Mouse (Mus musculus): ENCODE results near the gene Ppil4.

Ppil4 gene

GRCm38 (mm10) chr10:7824663-7825280 is 32.1 kb downstream of the Ppil4 start:
- no peak for DNase-seq (ENCODE audit: low spot score)

GRCm38 (mm10) chr10:7825281-7825665 is 32.6 kb downstream of the Ppil4 start:
- no peak for DNase-seq (ENCODE audit: low spot score)

- no peak for DNase-seq (ENCODE audit: low spot score)
These were observed 33.4 kb downstream of the Ppil4 start for GRCm38 (mm10) chr10:7826106-7826505.

GRCm38 (mm10) chr10:7832171-7832676 is 39.5 kb downstream of the Ppil4 start, which contains the start of gene Zc3h12d:
Gene Zc3h12d (plus strand): TSS chr10:7832470.
- no peak for DNase-seq (ENCODE audit: low spot score)

- DNase-seq (ENCODE audit: low spot score), result no peak
These were observed 40.9 kb downstream of the Ppil4 start for GRCm38 (mm10) chr10:7833377-7834165.

DNA sequence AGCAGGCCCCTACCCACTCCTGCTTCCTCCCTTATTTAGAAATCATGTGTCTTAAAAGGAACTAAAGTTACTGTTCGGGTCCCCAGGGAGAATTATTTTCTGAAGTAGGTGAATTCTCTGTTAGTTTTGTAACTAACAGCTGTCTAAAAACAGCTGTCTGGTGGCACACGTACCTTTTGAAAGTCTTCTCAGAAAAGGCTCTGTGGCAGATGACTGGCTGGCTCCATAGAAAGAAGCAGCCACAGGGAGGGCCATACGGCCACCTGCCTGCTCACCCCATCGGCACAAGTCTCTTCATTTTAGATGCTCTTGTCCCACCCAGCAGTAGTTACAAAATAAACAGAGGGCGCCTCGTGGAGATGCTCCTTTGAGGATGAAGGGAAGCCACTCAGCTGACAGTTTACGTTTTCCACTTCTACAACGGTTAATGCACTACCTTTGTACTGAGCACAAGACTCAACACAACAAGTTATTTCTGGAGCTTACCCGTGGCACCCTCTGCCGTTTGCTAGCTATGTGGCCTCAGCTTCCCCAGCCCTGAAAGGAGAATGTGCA is 42.1 kb downstream of the Ppil4 start:
- no peak for DNase-seq (ENCODE audit: low spot score)

GRCm38 (mm10) chr10:7836902-7837301 is 44.2 kb downstream of the Ppil4 start:
- no peak for DNase-seq (ENCODE audit: low spot score)

GRCm38 (mm10) chr10:7837446-7837845 is 44.8 kb downstream of the Ppil4 start:
- no peak for DNase-seq (ENCODE audit: low spot score)

GRCm38 (mm10) chr10:7838036-7838435 is 45.3 kb downstream of the Ppil4 start:
- no peak for DNase-seq (ENCODE audit: low spot score)

GRCm38 (mm10) chr10:7838874-7839421 is 46.3 kb downstream of the Ppil4 start:
- no peak for DNase-seq (ENCODE audit: low spot score)

GRCm38 (mm10) chr10:7839551-7840352 is 47.1 kb downstream of the Ppil4 start:
- DNase-seq (ENCODE audit: low spot score), result no peak

DNA sequence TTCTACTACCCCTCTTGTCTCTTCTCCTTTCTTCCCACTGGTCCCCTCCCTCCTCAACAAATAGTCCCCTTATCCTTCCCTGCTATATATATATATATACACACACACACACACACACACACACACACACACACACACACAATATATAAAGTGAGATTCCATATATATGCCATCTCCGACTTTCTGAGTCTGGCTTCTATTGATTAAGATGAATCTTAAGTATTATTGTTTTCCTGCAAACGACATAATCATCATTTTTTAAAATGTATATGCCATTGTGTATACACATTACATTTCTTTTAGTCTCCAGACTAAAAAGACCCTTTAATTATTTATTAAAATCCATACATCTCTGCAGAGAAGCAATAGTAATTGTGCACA is 47.7 kb downstream of the Ppil4 start:
- no peak for DNase-seq (ENCODE audit: low spot score)

DNA sequence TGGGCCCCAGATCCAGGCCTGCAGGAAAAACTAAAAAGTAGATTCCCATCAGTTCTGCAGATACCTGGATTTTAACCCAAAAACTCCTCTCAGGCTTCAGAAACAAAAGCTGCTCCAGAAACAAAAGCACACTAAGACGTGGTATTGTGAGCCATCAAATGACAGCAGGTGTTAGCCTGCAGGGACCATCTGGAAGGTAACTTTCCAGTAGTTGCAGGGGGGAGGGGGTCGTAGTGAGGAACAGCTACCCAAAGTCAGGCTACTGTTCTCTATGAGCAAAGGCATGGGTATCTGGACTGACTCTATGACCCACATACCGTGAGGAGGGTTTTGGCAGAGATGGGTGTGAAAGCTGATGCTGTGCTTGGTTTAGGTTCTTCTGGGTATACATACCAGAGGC is 48.1 kb downstream of the Ppil4 start:
- DNase-seq (ENCODE audit: low spot score), result no peak

DNA sequence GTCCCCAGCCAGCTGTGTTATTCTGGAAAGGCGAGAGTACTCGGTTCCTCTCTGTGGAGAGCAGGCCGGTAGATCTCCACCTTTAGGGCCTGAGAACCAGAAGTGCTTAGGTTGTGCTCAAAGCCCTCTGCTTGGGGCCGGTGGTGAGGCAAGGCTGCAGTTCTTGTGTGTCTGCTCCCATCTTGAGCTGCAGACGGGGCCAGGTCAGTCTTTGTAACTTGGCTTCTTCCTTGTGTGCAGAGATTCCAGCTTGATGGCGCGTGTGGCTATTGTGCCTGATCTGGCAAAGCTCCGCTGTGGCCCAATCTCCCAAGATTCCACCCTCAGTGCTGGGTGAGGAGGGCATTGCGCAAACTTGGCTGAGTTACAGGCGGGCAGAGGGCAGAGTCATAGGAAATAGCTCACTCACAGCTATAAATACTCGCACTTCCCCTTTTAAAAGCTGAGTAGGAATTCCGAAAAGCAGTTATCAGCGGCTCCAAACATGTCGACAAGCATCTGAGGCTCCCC is 48.9 kb downstream of the Ppil4 start:
- no peak for DNase-seq (ENCODE audit: low spot score)

DNA sequence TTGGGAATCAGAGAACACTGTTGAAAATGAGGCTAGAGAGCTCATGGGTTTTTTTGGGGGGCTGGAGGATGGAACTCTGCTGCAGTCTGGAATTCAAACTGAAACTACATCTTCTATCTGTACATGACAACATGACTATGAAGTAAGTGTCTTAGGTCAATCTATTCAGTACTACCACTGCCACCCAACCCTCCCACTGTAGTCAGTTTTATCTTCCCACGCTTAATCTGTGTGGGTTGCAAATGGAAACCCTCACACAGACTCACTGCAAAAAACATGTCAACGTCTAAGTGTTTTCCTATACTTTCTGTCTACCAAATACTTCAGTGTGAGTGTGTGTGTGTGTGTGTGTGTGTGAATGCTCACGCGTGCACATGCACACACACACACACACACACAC is 50.5 kb downstream of the Ppil4 start:
- DNase-seq (ENCODE audit: low spot score), result no peak

DNA sequence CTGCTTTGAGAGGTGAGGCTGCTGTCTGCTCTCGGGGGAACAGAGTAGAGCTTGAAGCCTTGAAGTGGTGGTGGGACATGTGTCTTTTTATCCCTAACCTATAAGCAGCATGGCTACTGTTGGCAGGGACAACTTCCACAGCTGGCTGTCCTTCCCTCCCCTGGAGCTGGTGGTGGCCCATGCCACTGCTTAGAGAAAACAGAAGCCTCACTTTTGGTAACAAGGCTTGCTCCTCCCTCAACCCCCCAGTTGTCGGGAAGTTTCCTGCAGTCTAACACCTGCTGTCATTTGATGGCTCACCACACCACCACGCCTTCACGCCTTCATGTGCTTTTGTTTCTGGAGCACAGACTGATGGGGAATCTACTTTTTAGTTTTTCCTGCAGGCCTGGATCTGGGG is 51.5 kb downstream of the Ppil4 start:
- no peak for DNase-seq (ENCODE audit: low spot score)

DNA sequence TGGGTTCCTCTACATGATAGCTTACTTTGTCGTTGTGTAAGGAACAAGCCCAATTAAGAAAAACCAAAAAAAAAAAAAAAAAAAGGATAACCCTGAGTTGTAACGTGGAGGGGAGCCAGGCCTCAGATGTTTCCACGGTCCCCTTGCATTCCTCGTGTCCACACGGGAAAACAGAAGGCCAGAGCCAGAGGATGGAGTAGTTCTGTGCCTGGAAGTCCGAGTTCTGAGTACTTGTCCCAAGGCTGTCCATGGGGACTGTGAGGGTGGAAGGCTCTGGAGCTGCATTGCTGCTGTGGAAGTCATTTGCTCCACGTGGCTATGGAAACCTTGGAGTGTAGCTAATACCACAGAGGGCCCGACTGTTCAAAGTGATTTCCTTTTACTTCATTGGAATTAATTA is 52.4 kb downstream of the Ppil4 start:
- no peak for DNase-seq (ENCODE audit: low spot score)

- no peak for DNase-seq (ENCODE audit: low spot score)
These were observed 53.3 kb downstream of the Ppil4 start for GRCm38 (mm10) chr10:7845991-7846390.

- DNase-seq (ENCODE audit: low spot score), result no peak
These were observed 54.5 kb downstream of the Ppil4 start for GRCm38 (mm10) chr10:7847166-7847605.

GRCm38 (mm10) chr10:7851891-7852290 is 59.2 kb downstream of the Ppil4 start:
- no peak for DNase-seq (ENCODE audit: low spot score)

GRCm38 (mm10) chr10:7860494-7860893 is 67.8 kb downstream of the Ppil4 start:
- DNase-seq (ENCODE audit: low spot score), result no peak
